Mouse (Mus musculus): ENCODE measurements around the gene Mpp6. TPM values are rescaled to one million over a fixed set of nuclear protein-coding genes. Genes with fewer than 3 reads are reported as not detected.

The Mpp6 gene
- 5.8 and 7.0 TPM in 2 replicates for polyA plus RNA-seq (2012; rRNA removed)

GRCm38 (mm10) chr6:50109757-50110378 is at the start of gene Mpp6:
Gene Mpp6, plus strand, starts transcription at chr6:50110241.
- Histone ChIP-seq H3K36me3 (ENCODE audit: control insufficient read depth, insufficient read depth, low read length) (no peaks in the 10 kb centered on the region), H3K4me3 (ENCODE audit: extremely low read depth, insufficient read depth, insufficient read length) (peak within 1 kb of the TSS; percentile 98), H3K27me3 (ENCODE audit: control insufficient read depth, insufficient read depth, low read length) (peaks cover 6% of the 10 kb centered on the region), H3K27ac (ENCODE audit: insufficient read depth, low read length) (peak within 1 kb of the TSS; percentile 67), H3K4me1 (ENCODE audit: control insufficient read depth, insufficient read depth, insufficient read length) (peaks cover 3% of the 10 kb centered on the region; the same call in 1 of the 2 replicates)
- TF ChIP-seq CTCF (IDR thresholded peaks at IDR 0.05; ENCODE audit: extremely low read depth, insufficient read depth, insufficient read length, insufficient replicate concordance), result 0 out of 2 replicates have a peak, but pooled peaks have one; percentile 35
- peak; percentile 18; the same call in 1 of the 2 replicates for TF ChIP-seq POLR2A (IDR thresholded peaks at IDR 0.05; ENCODE audit: low read depth, low read length)
- DNase-seq (ENCODE audit: low read depth in 1 of 2, low spot score in 2 of 2), result peak; percentile 52 to 79
- WGBS, result under 1% methylated on average over 72 of the region's 74 CpGs

GRCm38 (mm10) chr6:50066172-50066571 is 43.9 kb upstream of the Mpp6 start:
- DNase-seq (ENCODE audit: low read depth in 1 of 2, low spot score in 2 of 2), result no peak
- no peaks in the 10 kb centered on the region for H3K4me1 ChIP-seq (ENCODE audit: control insufficient read depth, insufficient read depth, insufficient read length)
- no peak overlapping the region for H3K27ac ChIP-seq (ENCODE audit: insufficient read depth, low read length)
- no peaks in the 10 kb centered on the region for H3K27me3 ChIP-seq (ENCODE audit: control insufficient read depth, insufficient read depth, low read length)
- H3K4me3 ChIP-seq (ENCODE audit: extremely low read depth, insufficient read depth, insufficient read length), result no peak overlapping the region
- H3K36me3 ChIP-seq (ENCODE audit: control insufficient read depth, insufficient read depth, low read length), result no peaks in the 10 kb centered on the region
- WGBS, result 90% methylated on average over 6 of the region's 6 CpGs
- TF ChIP-seq POLR2A (IDR thresholded peaks at IDR 0.05; ENCODE audit: low read depth, low read length) (no peak), CTCF (IDR thresholded peaks at IDR 0.05; ENCODE audit: extremely low read depth, insufficient read depth, insufficient read length, insufficient replicate concordance) (no peak)

- no peak overlapping the region for H3K4me3 ChIP-seq (ENCODE audit: extremely low read depth, insufficient read depth, insufficient read length)
- TF ChIP-seq POLR2A (IDR thresholded peaks at IDR 0.05; ENCODE audit: low read depth, low read length), result no peak
- TF ChIP-seq CTCF (IDR thresholded peaks at IDR 0.05; ENCODE audit: extremely low read depth, insufficient read depth, insufficient read length, insufficient replicate concordance), result no peak
Measured at GRCm38 (mm10) chr6:50068490-50068889, 41.6 kb upstream of the Mpp6 start.

GRCm38 (mm10) chr6:50075248-50075647 is 34.8 kb upstream of the Mpp6 start:
- Histone ChIP-seq H3K27me3 (ENCODE audit: control insufficient read depth, insufficient read depth, low read length) (no peaks in the 10 kb centered on the region), H3K27ac (ENCODE audit: insufficient read depth, low read length) (no peak overlapping the region), H3K4me1 (ENCODE audit: control insufficient read depth, insufficient read depth, insufficient read length) (no peaks in the 10 kb centered on the region), H3K36me3 (ENCODE audit: control insufficient read depth, insufficient read depth, low read length) (no peaks in the 10 kb centered on the region), H3K4me3 (ENCODE audit: extremely low read depth, insufficient read depth, insufficient read length) (no peak overlapping the region)
- TF ChIP-seq CTCF (IDR thresholded peaks at IDR 0.05; ENCODE audit: extremely low read depth, insufficient read depth, insufficient read length, insufficient replicate concordance), result no peak
- no peak for TF ChIP-seq POLR2A (IDR thresholded peaks at IDR 0.05; ENCODE audit: low read depth, low read length)
- 58% methylated on average over 3 of the region's 3 CpGs for WGBS
- DNase-seq (ENCODE audit: low read depth in 1 of 2, low spot score in 2 of 2), result no peak

More at GRCm38 (mm10) chr6:50068490-50068889, 41.6 kb upstream of the Mpp6 start:
- no peaks in the 10 kb centered on the region for H3K36me3 ChIP-seq (ENCODE audit: control insufficient read depth, insufficient read depth, low read length)
- no peak overlapping the region for H3K27ac ChIP-seq (ENCODE audit: insufficient read depth, low read length)
- no peaks in the 10 kb centered on the region for H3K4me1 ChIP-seq (ENCODE audit: control insufficient read depth, insufficient read depth, insufficient read length)
- H3K27me3 ChIP-seq (ENCODE audit: control insufficient read depth, insufficient read depth, low read length), result no peaks in the 10 kb centered on the region
- no peak for DNase-seq (ENCODE audit: low read depth in 1 of 2, low spot score in 2 of 2)

GRCm38 (mm10) chr6:50076473-50076872 is 33.6 kb upstream of the Mpp6 start:
- H3K36me3 ChIP-seq (ENCODE audit: control insufficient read depth, insufficient read depth, low read length), result no peaks in the 10 kb centered on the region
- DNase-seq (ENCODE audit: low read depth in 1 of 2, low spot score in 2 of 2), result no peak
- H3K4me3 ChIP-seq (ENCODE audit: extremely low read depth, insufficient read depth, insufficient read length), result no peak overlapping the region
- H3K27me3 ChIP-seq (ENCODE audit: control insufficient read depth, insufficient read depth, low read length), result no peaks in the 10 kb centered on the region
- no peak overlapping the region for H3K27ac ChIP-seq (ENCODE audit: insufficient read depth, low read length)
- no peak for TF ChIP-seq CTCF (IDR thresholded peaks at IDR 0.05; ENCODE audit: extremely low read depth, insufficient read depth, insufficient read length, insufficient replicate concordance)
- no peak for TF ChIP-seq POLR2A (IDR thresholded peaks at IDR 0.05; ENCODE audit: low read depth, low read length)
- H3K4me1 ChIP-seq (ENCODE audit: control insufficient read depth, insufficient read depth, insufficient read length), result no peaks in the 10 kb centered on the region
- 87% methylated on average over 2 of the region's 2 CpGs for WGBS

- no peak for TF ChIP-seq POLR2A (IDR thresholded peaks at IDR 0.05; ENCODE audit: low read depth, low read length)
- TF ChIP-seq CTCF (IDR thresholded peaks at IDR 0.05; ENCODE audit: extremely low read depth, insufficient read depth, insufficient read length, insufficient replicate concordance), result no peak
- no peaks in the 10 kb centered on the region for H3K4me1 ChIP-seq (ENCODE audit: control insufficient read depth, insufficient read depth, insufficient read length)
- 76% methylated on average over 7 of the region's 7 CpGs for WGBS
- no peaks in the 10 kb centered on the region for H3K27me3 ChIP-seq (ENCODE audit: control insufficient read depth, insufficient read depth, low read length)
- H3K27ac ChIP-seq (ENCODE audit: insufficient read depth, low read length), result no peak overlapping the region
- no peak overlapping the region for H3K4me3 ChIP-seq (ENCODE audit: extremely low read depth, insufficient read depth, insufficient read length)
- H3K36me3 ChIP-seq (ENCODE audit: control insufficient read depth, insufficient read depth, low read length), result no peaks in the 10 kb centered on the region
- no peak for DNase-seq (ENCODE audit: low read depth in 1 of 2, low spot score in 2 of 2)
Measured at GRCm38 (mm10) chr6:50080431-50080830, 29.6 kb upstream of the Mpp6 start.

- no peaks in the 10 kb centered on the region for H3K27me3 ChIP-seq (ENCODE audit: control insufficient read depth, insufficient read depth, low read length)
- H3K4me3 ChIP-seq (ENCODE audit: extremely low read depth, insufficient read depth, insufficient read length), result no peak overlapping the region
- no peak for DNase-seq (ENCODE audit: low read depth in 1 of 2, low spot score in 2 of 2)
- H3K27ac ChIP-seq (ENCODE audit: insufficient read depth, low read length), result no peak overlapping the region
- no peak for TF ChIP-seq POLR2A (IDR thresholded peaks at IDR 0.05; ENCODE audit: low read depth, low read length)
- TF ChIP-seq CTCF (IDR thresholded peaks at IDR 0.05; ENCODE audit: extremely low read depth, insufficient read depth, insufficient read length, insufficient replicate concordance), result no peak
- 77% methylated on average over 4 of the region's 4 CpGs for WGBS
- no peaks in the 10 kb centered on the region for H3K4me1 ChIP-seq (ENCODE audit: control insufficient read depth, insufficient read depth, insufficient read length)
- no peaks in the 10 kb centered on the region for H3K36me3 ChIP-seq (ENCODE audit: control insufficient read depth, insufficient read depth, low read length)
Measured at GRCm38 (mm10) chr6:50085206-50085605, 24.8 kb upstream of the Mpp6 start.

Measured in spleen, adult 2 months (tissue).